Mouse (Mus musculus) limb, embryonic 11.5 days (tissue): ENCODE measurements around the gene Hps5. TPM values are rescaled to one million over a fixed set of nuclear protein-coding genes. Genes with fewer than 3 reads are reported as not detected.

Source experiments
- ATAC-seq: fragments of 200-750 bp; cut with Nextera tagmentation; 2 replicates; pipeline ENCODE4 v1.8.0; 2017; ENCODE audit warnings: low read depth; ENCODE audit not compliant: insufficient number of reproducible peaks, low FRiP score, low TSS enrichment
- DNase-seq: peaks from one replicate; pipeline ENCODE4 v3.0.0-alpha.2; 2015; ENCODE audit warnings: low spot score
- H3K27ac ChIP-seq: fragments of 300-500 bp; sonication (generic); replicated peaks from 2 replicates; pipeline ENCODE4 v1.5.1; 2014; ENCODE audit warnings: low read depth, mild to moderate bottlenecking, low read length
- H3K27me3 ChIP-seq: fragments of 300-500 bp; sonication (generic); 2 replicates; pipeline ENCODE4 v1.6.1; 2014; ENCODE audit warnings: mild to moderate bottlenecking, low read length, mixed read lengths; ENCODE audit not compliant: control insufficient read depth, insufficient read depth
- H3K36me3 ChIP-seq: fragments of 300-500 bp; sonication (generic); 2 replicates; pipeline ENCODE4 v1.6.1; 2014; ENCODE audit warnings: mild to moderate bottlenecking, low read length, moderate library complexity, mixed read lengths; ENCODE audit not compliant: control insufficient read depth, insufficient read depth
- H3K4me1 ChIP-seq: fragments of 300-500 bp; sonication (generic); 2 replicates; pipeline ENCODE4 v1.6.1; 2014; ENCODE audit warnings: low read length, mixed read lengths; ENCODE audit not compliant: control insufficient read depth, insufficient read depth
- H3K4me2 ChIP-seq: fragments of 300-500 bp; sonication (generic); 2 replicates; pipeline ENCODE4 v1.6.1; 2014; ENCODE audit warnings: low read depth, mild to moderate bottlenecking, moderate library complexity; ENCODE audit not compliant: severe bottlenecking
- H3K4me3 ChIP-seq: fragments of 300-500 bp; sonication (generic); 2 replicates; pipeline ENCODE4 v1.5.1; 2014; ENCODE audit warnings: low read depth, low read length
- H3K9ac ChIP-seq: fragments of 300-500 bp; sonication (generic); 2 replicates; pipeline ENCODE4 v1.6.1; 2014; ENCODE audit warnings: mild to moderate bottlenecking, low read length
- H3K9me3 ChIP-seq: fragments of 300-500 bp; sonication (generic); 2 replicates; pipeline ENCODE4 v1.6.1; 2016; ENCODE audit warnings: low read length; ENCODE audit not compliant: control insufficient read depth
- WGBS: fragments of 180-500 bp; shearing (Covaris S2); extraction: QIAGEN DNeasy Blood & Tissue Kit; methylation state at CpG from one replicate; pipeline ENCODE4 v1.1.7; 2014; 5-methylcytosine and 5-hydroxymethylcytosine counted together
- polyA plus RNA-seq: library from polyadenylated mRNA; unstranded; fragments of >200 nt; fragmentation: Nextera tagmentation; extraction: Ambion mirVana; gene quantifications from 2 replicates; pipeline ENCODE4 v1.2.1, GENCODE M21; 2014

The Hps5 gene
- polyA plus RNA-seq, 1 experiment from 2014 or later = 18.6 TPM

DNA sequence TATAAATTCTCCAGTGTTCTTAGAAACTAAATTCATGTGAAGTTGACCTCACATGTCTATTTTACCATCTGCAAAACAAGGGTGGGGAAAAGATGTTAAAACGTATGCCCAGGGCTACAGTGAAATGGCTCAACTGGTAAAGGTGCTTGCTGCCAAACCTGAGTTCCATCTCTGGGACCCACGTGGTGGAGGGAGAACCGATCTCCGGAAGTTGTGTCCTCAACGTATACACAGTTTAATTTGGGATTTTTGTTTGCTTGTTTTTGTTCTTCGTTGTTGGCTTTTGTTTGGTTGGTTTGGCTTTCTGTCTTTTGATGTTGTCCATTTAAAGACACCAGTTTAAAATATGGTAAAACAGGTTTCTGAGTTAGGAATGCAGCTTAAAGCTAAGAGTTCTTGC lies 915 bp upstream of the Hps5 start:
- peak overlapping the region; percentile 80 for H3K4me2 ChIP-seq
- no peak for ATAC-seq
- no peaks in the 10 kb centered on the region for H3K9me3 ChIP-seq
- peak overlapping the region; percentile 96 for H3K9ac ChIP-seq
- H3K27ac ChIP-seq = no peak overlapping the region
- no peak for DNase-seq
- no peaks in the 10 kb centered on the region for H3K27me3 ChIP-seq
- no peaks in the 10 kb centered on the region for H3K36me3 ChIP-seq
- WGBS = 56% methylated on average over 6 of the region's 6 CpGs
- peaks cover 4% of the 10 kb centered on the region; the same call in 1 of the 2 replicates for H3K4me1 ChIP-seq
- peak overlapping the region; percentile 91 for H3K4me3 ChIP-seq

DNA sequence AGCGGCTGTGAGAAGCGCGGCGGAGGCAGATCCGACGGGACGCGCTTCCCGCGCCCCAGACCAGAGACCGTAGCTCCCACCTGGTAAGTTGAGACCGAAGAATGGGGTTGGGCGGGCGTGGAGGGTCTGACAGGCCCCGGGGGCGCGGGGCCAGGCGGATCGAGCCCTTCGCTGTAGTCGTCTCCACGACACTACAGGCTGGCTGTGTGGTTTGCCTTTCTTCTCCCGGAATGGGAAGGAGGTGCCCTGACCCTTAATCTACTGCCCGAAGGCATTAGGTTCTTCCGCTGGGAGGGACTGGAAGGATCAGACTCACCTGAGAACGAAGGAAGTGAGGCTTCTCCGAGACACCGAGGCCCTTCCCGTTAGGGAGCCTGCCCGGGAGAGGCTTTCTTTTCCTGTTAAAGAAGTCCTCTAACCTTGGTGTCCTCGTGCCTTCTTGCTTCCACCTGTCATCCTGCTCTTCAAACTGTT lies 379 bp upstream of the Hps5 start:
- no peak; the same call in none of the 2 replicates for ATAC-seq

DNA sequence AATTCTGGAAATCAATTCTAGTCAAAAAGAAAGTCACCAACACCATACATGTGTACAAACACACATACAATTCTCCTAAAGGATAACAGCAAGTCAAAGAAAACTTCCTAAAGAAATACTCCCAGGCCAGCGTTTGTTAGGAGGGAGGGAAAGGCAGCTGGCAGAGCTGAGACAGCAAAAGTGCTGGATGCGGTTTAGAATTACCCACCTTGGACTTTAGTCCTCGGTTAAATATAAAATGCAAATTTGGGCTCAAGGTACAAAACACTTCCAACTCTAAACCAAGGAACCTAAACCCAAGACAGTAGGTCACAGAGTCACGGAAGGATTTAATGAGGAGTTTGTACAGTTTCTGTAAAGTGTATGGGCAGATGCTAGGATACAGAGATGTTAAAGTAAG lies 2.0 kb downstream of the Hps5 start:
- Histone ChIP-seq H3K9ac (no peak overlapping the region), H3K9me3 (no peaks in the 10 kb centered on the region), H3K4me1 (peaks cover 4% of the 10 kb centered on the region; the same call in 1 of the 2 replicates), H3K36me3 (no peaks in the 10 kb centered on the region), H3K4me3 (no peak overlapping the region), H3K27me3 (no peaks in the 10 kb centered on the region), H3K4me2 (no peak overlapping the region), H3K27ac (no peak overlapping the region)
- DNase-seq (no peak), ATAC-seq (no peak)
- 91% methylated on average over 4 of the region's 4 CpGs for WGBS

More for the DNA sequence above, 379 bp upstream of the Hps5 start:
- Histone ChIP-seq H3K9me3 (no peaks in the 10 kb centered on the region), H3K36me3 (no peaks in the 10 kb centered on the region), H3K4me3 (peak overlapping the region; percentile 91), H3K4me1 (peaks cover 4% of the 10 kb centered on the region; the same call in 1 of the 2 replicates), H3K9ac (peak overlapping the region; percentile 96), H3K4me2 (peak overlapping the region; percentile 80), H3K27me3 (no peaks in the 10 kb centered on the region), H3K27ac (peak overlapping the region; percentile 70; the same call in 1 of the 2 replicates)
- WGBS = under 1% methylated on average over 31 of the region's 31 CpGs
- DNase-seq = no peak

DNA sequence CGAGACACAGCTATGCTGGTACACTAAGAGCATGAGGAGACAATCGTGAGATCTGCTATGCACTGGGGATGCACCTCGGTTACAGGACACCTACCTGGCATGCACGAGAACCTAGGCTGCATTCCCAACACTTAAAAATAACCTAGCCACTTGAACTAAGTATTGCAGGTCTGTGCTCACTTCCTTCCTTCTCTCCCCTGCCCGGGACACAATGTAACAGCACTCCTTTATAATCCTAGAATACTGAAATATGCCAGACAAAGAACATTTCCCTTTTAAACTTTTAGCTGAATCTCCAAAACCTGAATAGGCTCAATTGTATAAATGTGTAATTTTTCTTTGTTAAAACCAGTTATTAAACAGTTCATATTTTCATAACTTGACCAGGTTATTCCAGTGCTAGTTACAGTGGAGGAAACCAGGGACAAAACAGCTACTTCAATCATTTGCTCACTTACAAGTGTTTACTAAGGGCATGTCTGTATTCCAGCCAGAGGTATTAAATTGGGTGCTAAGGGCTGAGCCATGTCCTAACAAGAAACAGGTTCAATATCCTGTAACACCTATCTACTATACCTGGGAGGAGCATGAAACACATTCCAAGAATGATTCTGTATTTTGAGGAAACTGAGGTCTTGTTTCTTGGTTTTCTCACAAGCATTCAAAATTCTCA lies 6.6 kb downstream of the Hps5 start:
- no peak overlapping the region for H3K9ac ChIP-seq

DNA sequence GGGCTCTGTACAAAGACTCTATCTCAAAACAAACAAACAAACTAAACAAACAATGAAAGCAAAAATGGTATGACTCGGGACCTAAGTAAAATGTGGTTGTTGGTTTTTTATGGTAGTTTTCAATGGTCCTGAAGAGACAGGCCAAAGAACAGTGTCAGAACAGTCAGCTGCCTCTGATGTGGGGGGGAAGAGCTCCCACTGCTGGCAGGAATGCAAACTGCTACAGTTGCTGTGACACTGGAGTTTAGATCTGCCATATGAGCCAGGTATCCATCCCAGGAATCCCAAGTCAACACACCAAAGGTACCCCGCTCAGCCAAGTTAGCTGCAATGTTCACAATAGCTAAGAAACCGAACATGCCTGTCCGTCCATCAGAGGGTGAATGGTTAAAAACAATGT lies 25.2 kb downstream of the Hps5 start:
- ATAC-seq = no peak
- no peaks in the 10 kb centered on the region for H3K4me1 ChIP-seq
- 66% methylated on average over 4 of the region's 4 CpGs for WGBS

More for the DNA sequence above, 6.6 kb downstream of the Hps5 start:
- no peak for DNase-seq
- WGBS = 82% methylated on average over 5 of the region's 5 CpGs
- Histone ChIP-seq H3K27me3 (no peaks in the 10 kb centered on the region), H3K4me1 (no peaks in the 10 kb centered on the region), H3K36me3 (0 out of 2 replicates have a peak, but pooled peaks cover 4% of the 10 kb centered on the region), H3K4me2 (no peak overlapping the region), H3K4me3 (no peak overlapping the region), H3K9me3 (no peaks in the 10 kb centered on the region), H3K27ac (no peak overlapping the region)
- no peak for ATAC-seq

DNA sequence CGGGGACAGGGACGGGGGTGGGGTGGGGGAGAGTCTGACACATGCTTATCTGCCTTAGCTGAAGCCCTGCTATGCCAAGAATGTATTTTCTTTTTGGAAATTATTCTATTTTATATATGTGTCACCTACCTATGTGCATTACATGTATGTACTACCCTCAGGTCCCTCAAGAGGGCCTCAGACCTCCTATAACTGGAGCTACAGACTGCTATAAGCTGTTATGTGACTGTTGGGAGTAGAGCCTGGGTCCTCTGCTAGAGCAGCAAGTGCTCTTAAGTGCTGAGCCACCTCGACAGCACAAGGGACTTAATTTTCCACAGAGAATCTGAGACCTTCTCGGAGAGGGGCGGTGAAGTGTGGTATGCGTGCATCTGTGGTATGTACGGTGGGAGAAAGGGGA lies 27.4 kb downstream of the Hps5 start:
- DNase-seq (no peak), ATAC-seq (no peak)
- 92% methylated on average over 7 of the region's 7 CpGs for WGBS
- H3K9ac ChIP-seq = no peak overlapping the region
- no peaks in the 10 kb centered on the region for H3K27me3 ChIP-seq
- H3K4me2 ChIP-seq = no peak overlapping the region
- no peak overlapping the region for H3K27ac ChIP-seq
- H3K9me3 ChIP-seq = no peaks in the 10 kb centered on the region
- no peaks in the 10 kb centered on the region for H3K4me1 ChIP-seq
- H3K4me3 ChIP-seq = no peak overlapping the region
- H3K36me3 ChIP-seq = peaks cover 14% of the 10 kb centered on the region

More for the DNA sequence above, 25.2 kb downstream of the Hps5 start:
- H3K27ac ChIP-seq = no peak overlapping the region
- peak; percentile 80 for DNase-seq
- H3K4me3 ChIP-seq = no peak overlapping the region
- no peak overlapping the region for H3K9ac ChIP-seq
- H3K9me3 ChIP-seq = no peaks in the 10 kb centered on the region
- no peaks in the 10 kb centered on the region for H3K27me3 ChIP-seq
- H3K4me2 ChIP-seq = no peak overlapping the region
- peaks cover 9% of the 10 kb centered on the region for H3K36me3 ChIP-seq

DNA sequence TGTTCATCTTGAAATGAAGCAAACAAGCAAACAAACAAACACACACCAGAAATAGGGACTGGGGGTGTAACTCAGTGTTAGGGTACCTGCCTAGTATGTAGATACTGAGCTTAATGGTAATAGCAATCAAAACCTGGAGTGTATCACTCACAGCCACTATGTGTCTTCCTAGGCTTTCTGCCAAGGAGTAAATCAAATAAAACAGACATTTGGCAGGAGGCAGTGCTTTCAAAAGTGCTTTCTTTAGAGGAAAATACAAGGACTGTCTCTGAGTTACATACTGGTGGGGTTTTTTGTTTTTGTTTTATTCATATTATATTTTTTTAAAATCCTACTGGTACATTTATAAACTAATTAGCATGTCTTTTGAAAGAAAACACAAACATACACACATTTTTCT lies 28.5 kb downstream of the Hps5 start:
- no peak for DNase-seq
- Histone ChIP-seq H3K36me3 (peaks cover 16% of the 10 kb centered on the region), H3K9ac (no peak overlapping the region), H3K27me3 (no peaks in the 10 kb centered on the region), H3K4me3 (no peak overlapping the region), H3K4me1 (no peaks in the 10 kb centered on the region), H3K27ac (no peak overlapping the region), H3K9me3 (no peaks in the 10 kb centered on the region), H3K4me2 (no peak overlapping the region)
- no peak for ATAC-seq

DNA sequence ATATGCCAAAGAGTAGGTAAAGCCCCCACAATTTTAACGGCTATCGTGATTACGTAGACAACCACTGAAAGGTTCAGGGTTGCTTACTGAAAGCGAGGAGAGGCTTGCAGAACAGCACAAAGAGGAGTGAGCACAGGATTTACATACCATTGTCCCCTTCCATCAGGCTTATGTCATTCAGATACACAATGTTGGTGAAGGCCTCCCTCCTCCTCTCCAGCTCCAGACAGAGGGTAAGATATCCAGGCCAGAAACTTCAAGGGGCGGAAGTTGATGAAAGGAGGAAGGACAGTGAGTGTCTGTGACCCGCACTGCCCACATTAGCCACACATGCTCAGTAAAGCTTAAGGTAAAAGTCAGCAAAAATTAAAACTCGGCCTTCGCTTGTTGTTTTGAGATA lies 31.2 kb downstream of the Hps5 start:
- H3K9ac ChIP-seq = no peak overlapping the region
- no peaks in the 10 kb centered on the region for H3K9me3 ChIP-seq
- DNase-seq (no peak), ATAC-seq (no peak)
- H3K27ac ChIP-seq = no peak overlapping the region
- no peak overlapping the region for H3K4me3 ChIP-seq
- H3K27me3 ChIP-seq = no peaks in the 10 kb centered on the region
- H3K36me3 ChIP-seq = peaks cover 16% of the 10 kb centered on the region
- H3K4me2 ChIP-seq = no peak overlapping the region
- whole genome bisulfite sequencing = 93% methylated on average over 8 of the region's 8 CpGs
- no peaks in the 10 kb centered on the region for H3K4me1 ChIP-seq
